Mouse (Mus musculus) liver, embryonic 14.5 days (tissue): ENCODE results near the gene Snx17. TPM values are rescaled to one million over a fixed set of nuclear protein-coding genes. Genes with fewer than 3 reads are reported as not detected.

Source experiments
- ATAC-seq: fragments of 200-750 bp; cut with Nextera tagmentation; 2 replicates; pipeline ENCODE4 v1.8.0; 2017; ENCODE audit warnings: moderate number of reproducible peaks, mild to moderate bottlenecking, moderate library complexity; ENCODE audit not compliant: insufficient read depth
- DNase-seq, 3 experiments: peaks; one replicate each; pipeline ENCODE4 v3.0.0-alpha.2; 2012 to 2013; ENCODE audit warnings: low read depth in 3 of 3, low spot score in 3 of 3
- H3K27ac ChIP-seq: fragments of 300-500 bp; sonication (generic); 2 replicates; pipeline ENCODE4 v1.5.1; 2014; ENCODE audit warnings: moderate library complexity, mild to moderate bottlenecking, control low read depth, inconsistent platforms
- H3K27me3 ChIP-seq: fragments of 300-500 bp; sonication (generic); 2 replicates; pipeline ENCODE4 v1.6.1; 2014; ENCODE audit warnings: mild to moderate bottlenecking, low read length, moderate library complexity; ENCODE audit not compliant: control insufficient read depth, insufficient read depth
- H3K36me3 ChIP-seq: fragments of 300-500 bp; sonication (generic); replicated peaks from 2 replicates; pipeline ENCODE4 v1.6.1; 2014; ENCODE audit warnings: low read depth; ENCODE audit not compliant: control insufficient read depth, insufficient read depth
- H3K4me1 ChIP-seq, 2 experiments: fragments of 200-500 bp in 1 of 2; fragments of 300-500 bp in 1 of 2; sonication (generic) in 1 of 2; replicated peaks; 2 replicates each; pipeline ENCODE4 v1.6.1; 2012 to 2014; ENCODE audit warnings: antibody characterized with exemption in 1 of 2, inconsistent platforms in 1 of 2, low read length in 1 of 2; ENCODE audit not compliant: control insufficient read depth in 2 of 2, insufficient read depth in 2 of 2
- H3K4me2 ChIP-seq: fragments of 300-500 bp; sonication (generic); 2 replicates; pipeline ENCODE4 v1.6.1; 2014; ENCODE audit warnings: low read depth, mild to moderate bottlenecking, control low read depth, moderate library complexity
- H3K4me3 ChIP-seq, 2 experiments: fragments of 200-500 bp in 1 of 2; fragments of 300-500 bp in 1 of 2; sonication (generic) in 1 of 2; 2 replicates each; pipeline ENCODE4 v1.5.1; 2012 to 2014; ENCODE audit warnings: low read depth in 2 of 2, low read length in 2 of 2, mild to moderate bottlenecking in 2 of 2, control low read depth in 1 of 2, inconsistent platforms in 1 of 2, moderate library complexity in 1 of 2; ENCODE audit not compliant: insufficient read depth in 1 of 2
- H3K9ac ChIP-seq: fragments of 300-500 bp; sonication (generic); replicated peaks from 2 replicates; pipeline ENCODE4 v1.6.1; 2014; ENCODE audit warnings: mild to moderate bottlenecking, control low read depth, moderate library complexity
- H3K9me3 ChIP-seq: fragments of 300-500 bp; sonication (generic); 2 replicates; pipeline ENCODE4 v1.6.1; 2016; ENCODE audit warnings: low read length, mixed read lengths; ENCODE audit not compliant: control insufficient read depth
- CTCF ChIP-seq: IDR thresholded peaks from 2 replicates; pipeline ENCODE4 v1.5.1; 2016; ENCODE audit warnings: antibody characterized with exemption, low read depth, control low read depth
- EP300 ChIP-seq: IDR thresholded peaks from 2 replicates; pipeline ENCODE4 v1.6.1; 2016; ENCODE audit warnings: antibody characterized with exemption, low read depth
- whole genome bisulfite sequencing: fragments of 180-500 bp; shearing (Covaris S2); extraction: QIAGEN DNeasy Blood & Tissue Kit; methylation state at CpG from one replicate; pipeline ENCODE4 v1.1.7; 2014; ENCODE audit not compliant: insufficient replicate concordance; 5-methylcytosine and 5-hydroxymethylcytosine counted together
- polyA plus RNA-seq, 2 experiments: library from polyadenylated mRNA; depleted of rRNA in 1 of 2; stranded (reverse) in 1 of 2; unstranded in 1 of 2; fragments of >200 nt; fragmentation: Nextera tagmentation in 1 of 2; extraction: Ambion mirVana in 1 of 2; gene quantifications; 2 replicates each; pipeline versions ENCODE4 v1.2.1 to v1.2.3; 2012 to 2014

The Snx17 gene
- polyA plus RNA-seq (2012; rRNA removed) (20.7 and 23.7 TPM in 2 replicates), polyA plus RNA-seq (2014; fragmentation: Nextera tagmentation; extraction: Ambion mirVana) (36.4 and 37.6 TPM in 2 replicates)

DNA sequence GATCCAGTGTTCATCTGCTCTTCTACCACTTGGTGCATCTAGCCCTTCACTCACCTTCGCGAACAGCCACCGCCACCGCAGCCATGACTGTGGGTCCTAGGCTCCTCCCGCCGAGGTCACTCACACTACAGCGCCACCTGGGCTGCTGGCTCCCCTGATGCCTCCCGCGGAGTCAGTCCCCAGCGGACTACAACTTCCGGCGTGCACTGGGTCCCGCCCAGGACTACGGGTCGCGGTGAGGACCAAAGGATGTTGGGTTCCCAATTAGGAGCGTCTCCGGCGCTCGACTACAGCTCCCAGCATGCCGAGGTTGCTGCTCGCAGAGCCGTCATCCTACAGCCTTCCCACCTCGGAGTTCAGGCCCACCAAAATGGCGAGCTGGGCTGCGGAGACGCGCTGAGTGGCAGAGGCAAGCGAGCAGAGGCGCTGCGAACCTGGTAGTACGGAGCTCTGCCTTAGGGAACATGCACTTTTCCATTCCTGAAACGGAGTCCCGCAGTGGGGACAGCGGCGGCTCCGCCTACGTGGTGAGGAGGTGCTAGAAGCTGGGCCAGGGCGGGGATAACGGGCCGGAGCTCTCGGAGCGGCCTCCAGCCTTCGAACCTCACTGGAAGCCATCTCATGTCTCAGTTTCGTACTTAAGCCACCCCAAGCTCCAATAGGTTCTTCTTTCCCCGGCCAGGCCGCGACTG is at the start of gene Snx17, which contains the start of gene Eif2b4:
TSS of gene Snx17 (plus strand) at position 289 of the 692 bp plus-strand sequence.
TSS of gene Eif2b4 (minus strand) at position 492 of the 692 bp plus-strand sequence.
- WGBS: under 1% methylated on average over 48 of the region's 48 CpGs

DNA sequence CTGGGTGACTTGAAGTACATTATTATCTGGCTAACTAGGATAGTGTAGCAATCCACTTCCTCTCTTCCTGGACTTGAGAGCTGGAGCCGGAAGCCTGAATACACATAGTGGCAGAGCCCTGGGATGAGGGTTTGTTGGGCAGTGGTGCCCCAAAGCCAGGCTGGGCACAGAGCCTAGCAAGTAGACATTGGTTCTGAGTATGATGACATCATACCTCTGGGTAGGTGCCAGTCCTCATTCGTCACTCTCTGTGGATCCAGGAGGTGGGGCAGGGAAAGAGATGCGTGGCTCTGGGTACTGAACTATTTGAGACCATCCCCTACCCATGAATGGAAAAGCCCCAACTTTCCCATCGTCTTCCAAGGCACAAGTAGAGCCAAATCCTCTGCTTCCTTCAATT is 43.2 kb upstream of the Snx17 start:
- Histone ChIP-seq H3K4me3 (no peak overlapping the region), H3K9ac (no peak overlapping the region)

More for the DNA sequence above, at the start of gene Snx17, which contains the start of gene Eif2b4:
- Histone ChIP-seq H3K4me3 (peak within 1 kb of the TSS; percentile 79 to 83), H3K36me3 (peaks cover 52% of the 10 kb centered on the region), H3K4me1 (peaks cover 5 to 11% of the 10 kb centered on the region in 2 experiments), H3K9me3 (no peaks in the 10 kb centered on the region), H3K4me2 (peak within 1 kb of the TSS; percentile 93), H3K9ac (peak within 1 kb of the TSS; percentile 94), H3K27me3 (no peaks in the 10 kb centered on the region), H3K27ac (peak within 1 kb of the TSS; percentile 83)
- ATAC-seq (peak; percentile 95), DNase-seq (peak; percentile 98)
- TF ChIP-seq CTCF (peak; percentile 92), EP300 (peak; percentile 34; the same call in 1 of the 2 replicates)

DNA sequence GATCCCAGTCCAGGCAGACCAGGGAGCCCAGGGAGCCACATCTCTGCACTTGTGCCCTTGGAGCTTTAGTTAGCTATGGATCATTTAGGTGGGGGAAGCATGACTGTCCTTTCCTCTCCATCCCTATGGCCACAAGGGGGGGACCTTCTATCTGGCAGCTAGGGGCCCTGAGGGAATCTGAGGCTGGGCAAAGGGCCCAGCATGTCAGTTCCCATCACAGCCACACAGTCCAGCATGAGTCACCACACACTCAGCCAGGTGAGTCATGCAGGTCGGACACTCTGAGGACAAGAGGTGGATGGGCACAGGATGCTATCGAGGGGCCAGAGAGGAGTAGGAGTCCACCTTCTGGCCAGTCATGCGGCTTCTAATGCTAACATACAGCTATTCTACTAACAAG is 41.3 kb upstream of the Snx17 start:
- ATAC-seq (no peak), DNase-seq (no peak)
- TF ChIP-seq EP300 (no peak), CTCF (peak; percentile 32)
- Histone ChIP-seq H3K4me2 (no peak overlapping the region), H3K36me3 (peaks cover 1% of the 10 kb centered on the region), H3K4me3 (no peak overlapping the region), H3K4me1 (peaks cover 3 to 5% of the 10 kb centered on the region in 2 experiments; a peak in 3 of 4 replicates), H3K9ac (no peak overlapping the region), H3K27ac (no peak overlapping the region), H3K27me3 (no peaks in the 10 kb centered on the region), H3K9me3 (no peaks in the 10 kb centered on the region)
- WGBS: 86% methylated on average over 2 of the region's 3 CpGs

More for the DNA sequence above, 43.2 kb upstream of the Snx17 start:
- no peak overlapping the region for H3K4me2 ChIP-seq
- H3K4me1 ChIP-seq: peaks cover 3 to 5% of the 10 kb centered on the region in 2 experiments; a peak in 3 of 4 replicates
- no peak overlapping the region for H3K27ac ChIP-seq
- H3K27me3 ChIP-seq: no peaks in the 10 kb centered on the region
- DNase-seq (no peak), ATAC-seq (no peak)
- WGBS: 78% methylated on average over 4 of the region's 4 CpGs
- H3K36me3 ChIP-seq: no peaks in the 10 kb centered on the region
- TF ChIP-seq EP300 (no peak), CTCF (no peak)
- no peaks in the 10 kb centered on the region for H3K9me3 ChIP-seq

DNA sequence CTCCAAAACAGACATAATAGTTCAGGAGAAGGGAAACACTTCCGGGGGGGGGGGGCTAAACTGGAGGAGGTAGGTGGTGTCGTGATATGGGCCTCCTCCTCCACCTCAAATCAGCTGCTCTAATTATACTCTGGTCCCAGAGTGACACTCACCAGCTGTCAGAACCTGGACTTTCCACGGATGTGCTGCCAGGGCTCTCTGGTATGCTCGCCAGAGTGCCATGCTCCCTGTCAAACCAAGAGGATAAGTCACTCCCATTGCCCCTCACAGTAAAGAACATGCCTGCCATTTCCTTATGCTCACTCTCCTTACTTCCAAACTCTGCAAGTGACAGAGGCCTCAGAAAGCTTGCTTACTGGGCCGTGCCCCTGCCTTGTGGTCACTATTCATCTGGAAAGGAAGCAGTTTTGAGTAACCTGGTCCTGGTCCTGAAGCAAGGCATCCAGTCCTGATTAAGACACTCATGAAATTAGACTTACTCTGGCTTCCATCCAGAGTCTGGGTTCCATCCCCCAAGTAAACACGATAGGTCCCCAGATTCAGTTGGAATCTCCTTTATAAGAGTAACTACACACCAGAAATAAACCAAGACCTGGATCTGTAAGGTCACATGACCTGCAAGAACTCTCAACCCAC is 39.4 kb upstream of the Snx17 start:
- Histone ChIP-seq H3K4me3 (peak overlapping the region; percentile 61 to 68), H3K9ac (peak overlapping the region; percentile 55), H3K9me3 (no peaks in the 10 kb centered on the region), H3K36me3 (peaks cover 20% of the 10 kb centered on the region), H3K4me1 (peaks cover 3 to 5% of the 10 kb centered on the region in 2 experiments; a peak in 3 of 4 replicates), H3K4me2 (peak overlapping the region; percentile 79), H3K27ac (no peak overlapping the region; the same call in 1 of the 2 replicates), H3K27me3 (no peaks in the 10 kb centered on the region)
- ATAC-seq (no peak; the same call in 1 of the 2 replicates), DNase-seq (no peak)
- TF ChIP-seq EP300 (no peak), CTCF (no peak)
- WGBS: 31% methylated on average over 6 of the region's 6 CpGs

DNA sequence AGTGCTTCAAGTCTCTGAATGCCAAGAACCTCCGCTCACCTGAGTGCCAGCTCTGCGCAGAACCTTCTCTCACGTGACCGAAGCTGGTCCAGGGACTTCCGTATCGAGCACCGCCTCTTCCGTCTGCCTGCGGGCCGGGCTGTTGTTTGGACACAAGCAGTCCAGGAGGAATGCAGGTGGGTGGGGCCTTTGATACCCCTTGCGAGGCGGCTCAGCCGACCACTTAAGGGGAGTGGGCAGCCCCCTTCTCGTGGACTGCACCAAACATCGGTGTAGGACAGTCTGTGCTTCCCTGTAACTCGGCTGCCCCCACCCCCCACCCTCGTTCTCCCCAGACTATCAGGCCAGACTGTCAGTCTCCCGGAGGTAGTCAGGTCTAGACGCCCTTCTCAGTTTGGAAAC is 38.9 kb upstream of the Snx17 start, which contains the start of gene Mpv17:
TSS of gene Mpv17 (minus strand) at position 100 of the 402 bp plus-strand sequence.
- DNase-seq: peak; percentile 54 to 67 (median 59)
- Histone ChIP-seq H3K36me3 (peaks cover 22% of the 10 kb centered on the region), H3K4me2 (peak within 1 kb of the TSS; percentile 79), H3K27me3 (no peaks in the 10 kb centered on the region), H3K4me1 (peaks cover 3 to 5% of the 10 kb centered on the region in 2 experiments; a peak in 3 of 4 replicates), H3K9me3 (no peaks in the 10 kb centered on the region), H3K9ac (peak within 1 kb of the TSS; percentile 55), H3K27ac (peak within 1 kb of the TSS; percentile 18; the same call in 1 of the 2 replicates), H3K4me3 (peak within 1 kb of the TSS; percentile 61 to 68)
- 1% methylated on average over 19 of the region's 19 CpGs for WGBS
- ATAC-seq: peak; percentile 90
- no peak for TF ChIP-seq CTCF
- TF ChIP-seq EP300: no peak
